Mouse (Mus musculus) embryonic facial prominence, embryonic 12.5 days (tissue): Measurements from ENCODE around the gene Aff3. TPM values are rescaled to one million over a fixed set of nuclear protein-coding genes. Genes with fewer than 3 reads are reported as not detected.

ENCODE experiments used
- ATAC-seq: fragments of 200-750 bp; cut with Nextera tagmentation; 2 replicates; pipeline ENCODE4 v1.8.0; 2017; ENCODE audit not compliant: insufficient number of reproducible peaks, insufficient read depth, low FRiP score, low TSS enrichment
- H3K27ac ChIP-seq: fragments of 300-500 bp; sonication (generic); 2 replicates; pipeline ENCODE4 v1.5.1; 2016; ENCODE audit warnings: mild to moderate bottlenecking
- H3K27me3 ChIP-seq: fragments of 300-500 bp; sonication (generic); 2 replicates; pipeline ENCODE4 v1.6.1; 2016; ENCODE audit warnings: mild to moderate bottlenecking, moderate library complexity
- H3K36me3 ChIP-seq: fragments of 300-500 bp; sonication (generic); 2 replicates; pipeline ENCODE4 v1.6.1; 2016; ENCODE audit warnings: mild to moderate bottlenecking
- H3K4me1 ChIP-seq: fragments of 300-500 bp; sonication (generic); 2 replicates; pipeline ENCODE4 v1.6.1; 2016
- H3K4me2 ChIP-seq: fragments of 300-500 bp; sonication (generic); replicated peaks from 2 replicates; pipeline ENCODE4 v1.6.1; 2016; ENCODE audit warnings: mild to moderate bottlenecking, moderate library complexity
- H3K4me3 ChIP-seq: fragments of 300-500 bp; sonication (generic); 2 replicates; pipeline ENCODE4 v1.5.1; 2016; ENCODE audit warnings: mild to moderate bottlenecking
- H3K9ac ChIP-seq: fragments of 300-500 bp; sonication (generic); 2 replicates; pipeline ENCODE4 v1.6.1; 2016; ENCODE audit warnings: mild to moderate bottlenecking, moderate library complexity
- H3K9me3 ChIP-seq: fragments of 300-500 bp; sonication (generic); 2 replicates; pipeline ENCODE4 v1.6.1; 2016; ENCODE audit warnings: mild to moderate bottlenecking, moderate library complexity
- WGBS: fragments of 180-500 bp; shearing (Covaris S2); methylation state at CpG from one replicate; pipeline ENCODE4 v1.1.7; 2016; 5-methylcytosine and 5-hydroxymethylcytosine counted together
- polyA plus RNA-seq: library from polyadenylated mRNA; unstranded; fragments of >200 nt; fragmentation: Nextera tagmentation; extraction: Ambion mirVana; gene quantifications from 2 replicates; pipeline ENCODE4 v1.2.1, GENCODE M21; 2016

The Aff3 gene
- polyA plus RNA-seq, 1 experiment from 2014 or later, result 32.9 TPM

DNA sequence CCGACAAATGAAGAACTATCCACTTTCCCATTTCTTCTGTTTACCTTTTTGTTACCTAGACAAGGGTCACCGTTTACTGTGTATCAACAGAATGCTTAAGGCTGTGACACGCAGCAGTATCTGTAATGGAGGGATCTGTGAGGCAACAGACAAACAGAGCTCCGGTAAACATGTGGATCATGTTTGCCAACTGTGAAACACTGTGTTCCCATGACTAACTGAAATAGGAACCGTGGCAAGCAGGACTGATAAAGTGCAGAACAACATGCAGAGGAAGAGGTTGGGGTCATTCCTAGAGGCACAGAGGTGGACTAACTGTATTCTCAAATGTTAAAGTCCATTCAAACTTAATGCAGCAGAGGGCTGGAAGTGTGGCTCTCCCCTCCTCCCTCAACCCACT, 138.2 kb downstream of the Aff3 start:
- Histone ChIP-seq H3K27ac (no peak overlapping the region), H3K36me3 (peaks cover 25% of the 10 kb centered on the region), H3K9ac (no peak overlapping the region), H3K4me1 (peaks cover 13% of the 10 kb centered on the region; the same call in 1 of the 2 replicates), H3K27me3 (no peaks in the 10 kb centered on the region), H3K9me3 (no peaks in the 10 kb centered on the region), H3K4me3 (no peak overlapping the region), H3K4me2 (no peak overlapping the region)
- WGBS, result 79% methylated on average over 5 of the region's 5 CpGs
- no peak for ATAC-seq

DNA sequence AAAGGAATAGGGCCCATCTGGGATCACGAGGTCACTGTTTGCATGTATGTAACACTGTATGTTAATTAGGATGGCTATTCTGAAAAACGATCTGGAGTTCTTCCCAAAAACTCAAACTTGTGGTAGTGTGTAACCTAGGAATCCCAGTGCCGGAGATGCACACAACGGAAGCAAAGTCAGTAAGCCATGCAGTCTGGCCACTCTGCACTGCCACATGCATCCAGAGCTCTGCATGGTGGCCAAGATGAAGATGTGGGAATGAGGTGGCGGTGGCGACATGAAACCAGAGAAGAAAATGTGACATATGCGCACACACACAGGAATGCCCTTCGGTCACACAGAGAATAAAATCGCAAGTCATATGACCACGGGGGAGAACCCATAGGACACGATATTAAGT, 143.1 kb downstream of the Aff3 start:
- Histone ChIP-seq H3K27ac (no peak overlapping the region), H3K27me3 (no peaks in the 10 kb centered on the region), H3K9me3 (no peaks in the 10 kb centered on the region), H3K4me3 (no peak overlapping the region), H3K36me3 (peaks cover 28% of the 10 kb centered on the region), H3K9ac (no peak overlapping the region), H3K4me2 (no peak overlapping the region), H3K4me1 (0 out of 2 replicates have a peak, but pooled peaks cover under 1% of the 10 kb centered on the region)
- WGBS, result 96% methylated on average over 11 of the region's 11 CpGs
- ATAC-seq, result no peak

DNA sequence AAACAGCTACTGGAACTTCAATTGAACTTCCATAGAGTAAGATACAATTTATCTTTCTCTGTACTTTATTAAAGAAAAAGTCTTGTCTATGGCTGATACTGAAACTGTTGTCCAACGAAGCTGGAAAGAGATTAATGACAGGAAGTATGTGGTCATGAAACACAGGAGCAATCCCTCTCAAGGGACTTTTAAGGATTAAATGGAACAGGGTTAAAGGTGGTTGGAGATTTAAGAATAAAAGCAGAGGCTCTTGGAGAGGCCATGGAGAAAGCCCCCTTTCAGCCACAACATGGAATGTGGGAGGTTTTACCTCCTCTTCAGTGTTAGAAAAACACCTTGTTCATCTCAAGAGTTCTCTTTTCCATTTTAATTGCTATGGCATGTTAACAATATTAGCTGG, 148.5 kb downstream of the Aff3 start:
- WGBS, result 36% methylated on average over 1 of the region's 1 CpGs

DNA sequence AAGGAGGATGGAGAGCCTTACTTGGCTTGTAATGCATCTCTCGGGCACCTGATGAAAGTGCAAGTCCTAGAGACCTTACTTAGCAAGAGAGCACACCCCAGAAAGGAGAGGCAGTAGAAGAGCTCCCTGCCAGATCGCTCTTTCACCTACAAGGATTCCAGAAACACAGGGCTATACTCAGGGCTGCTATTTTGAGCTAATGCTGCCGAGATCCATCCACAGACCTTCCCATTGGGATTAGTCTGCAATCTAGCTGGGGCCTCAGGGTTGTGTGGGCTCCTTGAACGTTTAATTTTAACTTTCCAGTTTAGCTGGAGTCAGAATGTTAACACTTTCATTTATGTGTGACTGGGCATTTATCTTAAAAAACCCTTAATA, 150.1 kb downstream of the Aff3 start:
- Histone ChIP-seq H3K4me2 (no peak overlapping the region), H3K9me3 (no peaks in the 10 kb centered on the region), H3K4me3 (no peak overlapping the region), H3K36me3 (no peaks in the 10 kb centered on the region), H3K4me1 (peaks cover 30% of the 10 kb centered on the region), H3K9ac (no peak overlapping the region), H3K27ac (no peak overlapping the region), H3K27me3 (no peaks in the 10 kb centered on the region)
- WGBS, result 58% methylated on average over 4 of the region's 4 CpGs
- ATAC-seq, result no peak

More for the DNA sequence above, 148.5 kb downstream of the Aff3 start:
- Histone ChIP-seq H3K9me3 (no peaks in the 10 kb centered on the region), H3K4me3 (no peak overlapping the region), H3K4me2 (no peak overlapping the region), H3K27ac (no peak overlapping the region), H3K27me3 (no peaks in the 10 kb centered on the region), H3K4me1 (peaks cover 21% of the 10 kb centered on the region), H3K9ac (no peak overlapping the region), H3K36me3 (0 out of 2 replicates have a peak, but pooled peaks cover 2% of the 10 kb centered on the region)
- no peak for ATAC-seq

DNA sequence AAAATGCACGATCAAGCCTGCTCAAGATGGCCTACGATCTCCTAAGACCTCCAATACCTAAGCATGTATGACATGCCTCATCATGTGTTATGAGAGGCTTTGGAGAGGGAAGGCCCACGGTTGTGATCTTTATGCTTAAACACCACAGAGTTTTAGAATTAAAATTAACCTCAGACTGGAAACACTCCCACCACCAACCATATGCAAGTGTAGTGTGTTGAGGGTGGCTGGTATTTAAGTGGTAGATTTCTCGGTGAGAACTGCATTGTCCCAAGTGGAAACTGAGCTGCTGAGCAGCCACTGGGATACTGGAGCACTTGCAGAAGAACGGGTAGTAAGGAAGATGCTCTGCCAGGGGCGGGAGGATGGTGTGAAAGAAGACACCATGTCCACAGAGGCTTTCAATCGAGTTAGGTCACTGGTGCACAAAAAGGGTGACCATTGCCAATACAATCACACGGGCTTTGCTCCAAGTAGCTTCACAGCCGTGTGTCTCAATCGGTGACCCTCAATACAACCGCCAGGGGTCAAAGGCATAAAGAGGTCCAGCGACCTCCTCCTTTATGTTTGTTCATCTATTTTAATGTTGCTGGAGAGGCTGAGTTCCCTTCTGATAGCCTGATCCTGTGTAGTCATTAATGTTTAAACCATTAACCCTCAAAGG, 150.7 kb downstream of the Aff3 start:
- Histone ChIP-seq H3K4me3 (no peak overlapping the region), H3K4me1 (peaks cover 30% of the 10 kb centered on the region), H3K4me2 (no peak overlapping the region), H3K27me3 (no peaks in the 10 kb centered on the region), H3K27ac (no peak overlapping the region), H3K36me3 (no peaks in the 10 kb centered on the region), H3K9me3 (no peaks in the 10 kb centered on the region), H3K9ac (no peak overlapping the region)
- 76% methylated on average over 12 of the region's 12 CpGs for WGBS
- no peak for ATAC-seq

DNA sequence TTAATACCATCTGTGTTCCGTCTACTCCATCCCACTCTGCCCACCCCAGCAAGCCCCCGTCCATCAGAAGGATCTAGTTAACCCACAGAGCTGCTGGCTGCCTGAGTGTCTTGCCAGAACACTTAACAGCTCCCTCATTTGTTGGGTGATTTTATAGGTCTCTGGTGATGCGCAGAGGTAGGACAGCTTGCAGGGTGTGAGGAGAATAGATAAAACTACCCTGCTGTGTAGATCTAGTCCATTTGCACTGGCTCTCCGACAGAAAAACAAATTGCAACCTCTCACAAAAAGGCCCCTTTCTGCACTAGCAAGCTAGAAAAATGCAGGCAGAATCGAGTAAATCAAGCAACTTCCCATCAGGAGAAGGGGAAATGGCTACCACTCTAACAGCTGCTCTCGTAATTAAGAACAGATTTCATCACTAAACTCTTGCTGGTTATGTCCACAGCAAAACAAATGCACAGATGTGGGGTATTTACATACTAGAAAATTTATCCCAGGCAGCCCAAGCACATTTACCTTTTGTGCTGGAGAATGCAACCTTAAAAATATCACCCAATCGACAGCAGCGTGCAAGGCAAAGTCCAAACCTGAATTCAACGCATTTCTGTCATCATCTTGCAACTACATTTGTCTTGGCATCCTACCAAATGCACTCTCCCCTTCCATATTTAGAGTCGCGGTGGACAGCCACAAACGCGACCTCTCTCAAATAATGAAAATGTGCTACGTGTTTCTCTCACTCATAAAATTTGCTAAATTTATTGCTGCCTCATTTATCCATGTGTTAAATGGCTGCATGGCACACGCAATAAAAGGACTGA, 152.3 kb downstream of the Aff3 start:
- peaks cover 30% of the 10 kb centered on the region for H3K4me1 ChIP-seq

DNA sequence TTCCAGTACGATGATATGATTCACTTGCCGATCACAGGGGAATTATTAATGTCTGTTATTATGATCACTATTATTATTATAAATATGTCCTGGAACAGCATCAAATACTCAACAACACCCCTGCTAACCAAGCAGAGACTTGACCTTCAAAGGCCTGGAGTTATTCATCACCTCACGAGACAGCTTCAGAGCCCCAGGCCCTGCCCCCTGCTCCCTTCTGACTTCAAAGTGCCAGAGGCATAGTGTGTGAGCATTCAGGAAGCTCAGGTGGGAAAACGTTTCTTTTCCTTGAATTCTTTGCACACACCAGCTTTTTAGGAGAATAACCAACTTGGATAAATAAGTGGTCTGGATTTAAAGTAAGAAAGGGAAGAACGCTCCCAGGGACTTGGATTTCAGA, 153.7 kb downstream of the Aff3 start:
- Histone ChIP-seq H3K9me3 (no peaks in the 10 kb centered on the region), H3K4me2 (peak overlapping the region; percentile 22), H3K4me3 (no peak overlapping the region), H3K27me3 (no peaks in the 10 kb centered on the region), H3K27ac (peak overlapping the region; percentile 65), H3K9ac (no peak overlapping the region), H3K4me1 (peaks cover 30% of the 10 kb centered on the region), H3K36me3 (no peaks in the 10 kb centered on the region)
- WGBS, result 47% methylated on average over 5 of the region's 5 CpGs
- no peak for ATAC-seq

More for the DNA sequence above, 152.3 kb downstream of the Aff3 start:
- no peak for ATAC-seq
- H3K9ac ChIP-seq, result no peak overlapping the region
- H3K36me3 ChIP-seq, result no peaks in the 10 kb centered on the region
- H3K27ac ChIP-seq, result peak overlapping the region; percentile 79
- 21% methylated on average over 15 of the region's 15 CpGs for WGBS
- H3K9me3 ChIP-seq, result no peaks in the 10 kb centered on the region
- H3K4me2 ChIP-seq, result peak overlapping the region; percentile 35
- H3K27me3 ChIP-seq, result no peaks in the 10 kb centered on the region
- no peak overlapping the region for H3K4me3 ChIP-seq

DNA sequence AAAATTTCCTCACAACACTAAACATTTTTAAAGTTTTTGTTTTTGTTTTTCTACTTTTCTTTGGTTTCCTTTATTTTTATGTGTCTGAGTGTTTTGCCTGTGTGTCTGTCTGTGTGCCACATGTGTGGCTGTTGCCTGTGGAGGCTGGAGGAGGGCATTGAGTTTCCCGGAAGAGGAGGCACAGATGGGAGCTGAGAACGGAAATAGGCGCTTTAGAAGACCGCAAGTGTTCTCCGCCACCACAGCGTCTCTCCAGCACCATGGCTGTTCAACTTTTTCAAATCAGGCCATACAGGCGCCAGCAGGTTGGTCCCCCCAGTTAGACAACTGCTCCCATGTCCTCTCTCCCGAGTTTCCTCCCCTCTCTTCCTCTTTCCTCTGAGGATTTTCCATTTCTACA, 155.5 kb downstream of the Aff3 start:
- H3K9me3 ChIP-seq, result no peaks in the 10 kb centered on the region
- H3K4me3 ChIP-seq, result no peak overlapping the region
- ATAC-seq, result no peak
- 61% methylated on average over 8 of the region's 8 CpGs for WGBS
- no peaks in the 10 kb centered on the region for H3K27me3 ChIP-seq
- no peaks in the 10 kb centered on the region for H3K36me3 ChIP-seq
- peaks cover 30% of the 10 kb centered on the region for H3K4me1 ChIP-seq
- no peak overlapping the region for H3K4me2 ChIP-seq
- H3K27ac ChIP-seq, result no peak overlapping the region
- H3K9ac ChIP-seq, result no peak overlapping the region

DNA sequence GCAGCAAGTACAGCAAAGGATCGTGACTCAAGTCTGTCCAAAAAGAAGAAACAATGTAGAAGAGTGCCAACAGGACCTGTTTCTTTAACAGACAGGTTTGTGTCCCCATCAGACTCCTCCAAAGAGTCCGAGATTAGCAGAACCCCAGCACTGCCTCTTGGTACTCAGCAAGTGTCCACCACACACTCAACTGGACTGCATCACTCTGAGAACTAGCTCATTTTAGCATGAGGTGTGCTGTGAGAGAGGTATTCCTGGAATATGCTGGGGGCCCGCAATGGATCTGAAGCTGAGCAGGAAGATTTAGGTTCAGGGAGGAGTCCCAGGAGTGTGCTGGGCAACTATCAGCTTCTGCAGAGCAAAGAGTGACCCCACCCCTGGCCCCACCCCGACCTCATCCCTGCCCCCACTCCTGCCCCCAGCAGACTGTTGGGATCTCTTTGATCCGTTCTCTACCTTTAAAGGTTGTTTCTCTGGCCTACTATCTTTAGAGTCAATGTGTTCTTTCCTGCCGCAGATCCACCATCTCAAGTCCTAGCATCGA, 157.0 kb downstream of the Aff3 start:
- 83% methylated on average over 7 of the region's 7 CpGs for WGBS
- H3K27ac ChIP-seq, result no peak overlapping the region
- no peaks in the 10 kb centered on the region for H3K9me3 ChIP-seq
- H3K4me1 ChIP-seq, result peaks cover 29% of the 10 kb centered on the region
- no peak for ATAC-seq
- no peak overlapping the region for H3K9ac ChIP-seq
- no peak overlapping the region for H3K4me3 ChIP-seq
- no peaks in the 10 kb centered on the region for H3K36me3 ChIP-seq
- H3K4me2 ChIP-seq, result no peak overlapping the region
- H3K27me3 ChIP-seq, result no peaks in the 10 kb centered on the region

DNA sequence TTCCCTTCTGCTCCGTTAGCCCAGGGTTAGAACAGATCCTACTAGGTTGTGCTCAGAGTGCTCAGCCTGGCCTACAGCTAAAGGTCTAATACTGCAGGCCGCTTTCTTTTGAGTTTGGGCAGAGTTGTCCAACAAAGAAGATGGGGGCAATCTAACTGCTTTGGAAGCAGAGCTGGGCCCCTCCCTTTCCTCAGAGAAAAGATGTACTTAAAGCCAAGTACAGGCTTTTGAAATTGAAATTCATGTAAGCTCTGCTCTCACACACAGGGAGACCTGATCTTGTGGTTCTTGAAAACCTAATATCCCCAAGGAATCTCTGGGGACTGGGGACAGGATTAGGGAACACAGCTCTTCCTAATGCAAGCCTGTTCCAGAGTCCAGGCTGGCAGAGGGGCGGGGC, 158.4 kb downstream of the Aff3 start:
- Histone ChIP-seq H3K27me3 (no peaks in the 10 kb centered on the region), H3K36me3 (no peaks in the 10 kb centered on the region), H3K4me2 (no peak overlapping the region), H3K4me3 (no peak overlapping the region), H3K9me3 (no peaks in the 10 kb centered on the region), H3K27ac (no peak overlapping the region), H3K4me1 (peaks cover 22% of the 10 kb centered on the region), H3K9ac (no peak overlapping the region)
- no peak for ATAC-seq
- 85% methylated on average over 3 of the region's 3 CpGs for WGBS

DNA sequence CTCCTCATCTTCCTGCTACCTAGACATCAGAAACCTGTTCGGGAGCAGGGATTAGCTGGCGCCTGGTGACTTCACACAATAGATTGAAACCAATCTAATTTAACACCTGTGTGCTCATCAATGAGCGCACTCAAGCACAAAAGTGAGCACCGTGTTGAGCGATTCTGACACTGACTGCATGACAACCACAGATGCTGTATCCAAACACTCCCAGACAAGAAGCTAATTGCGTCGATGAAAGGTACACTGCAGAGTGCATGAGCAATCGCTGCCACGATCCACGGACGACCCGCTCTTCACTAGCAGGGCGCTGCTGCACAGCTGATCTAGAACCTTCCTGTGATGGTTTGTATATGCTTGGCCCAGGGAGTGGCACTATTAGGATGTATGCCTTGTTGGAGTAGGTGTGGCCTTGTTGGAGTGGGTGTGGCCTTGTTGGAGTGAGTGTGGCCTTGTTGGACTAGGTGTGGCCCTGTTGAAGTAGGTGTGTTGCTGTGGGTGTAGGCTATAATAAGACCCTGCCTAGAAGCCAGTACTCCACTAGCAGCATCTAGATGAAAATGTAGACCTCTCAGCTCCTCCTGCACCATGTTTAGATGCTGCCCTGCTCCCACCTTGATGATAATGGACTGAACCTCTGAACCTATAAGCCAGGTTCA, 161.2 kb downstream of the Aff3 start:
- H3K4me1 ChIP-seq, result peaks cover 12% of the 10 kb centered on the region; the same call in 1 of the 2 replicates
- ATAC-seq, result 0 out of 2 replicates have a peak, but pooled peaks have one; percentile 22
- H3K4me2 ChIP-seq, result no peak overlapping the region
- no peak overlapping the region for H3K9ac ChIP-seq
- no peaks in the 10 kb centered on the region for H3K27me3 ChIP-seq
- 85% methylated on average over 13 of the region's 13 CpGs for WGBS
- no peak overlapping the region for H3K27ac ChIP-seq
- no peaks in the 10 kb centered on the region for H3K9me3 ChIP-seq
- H3K4me3 ChIP-seq, result no peak overlapping the region
- no peaks in the 10 kb centered on the region for H3K36me3 ChIP-seq
